Comparison of ENCODE assay signal across 15 mouse cellular contexts in genomic region chr11:36494898-36495548, GRCm38 (mm10).
DNase-seq lines count a peak whose midpoint lies in the region; TF ChIP-seq lines count a peak whose summit lies in the region.
"Had no signal": no experiment of that assay in that cellular context is flagged by ENCODE, and none has a peak within 500 bp of the region (broad histone marks: within the 10 kb centered on the region; RNA-seq: fewer than 3 reads in every experiment).

No protein-coding gene starts in this region.

- H3K4me3 ChIP-seq in layer of hippocampus, adult 2 months: peak overlapping the region; percentile 24; the same call in 1 of the 2 replicates
- H3K4me3 ChIP-seq: heart, embryonic 15.5 days; kidney, embryonic 15.5 days; limb, embryonic 15.5 days; megakaryocyte, embryonic 14.5 days had no signal

- H3K27ac ChIP-seq in layer of hippocampus, adult 2 months: peak overlapping the region; percentile 81
- H3K27ac ChIP-seq: heart, embryonic 15.5 days; kidney, embryonic 15.5 days; limb, embryonic 15.5 days had no signal

- no peak for TF ChIP-seq CTCF in layer of hippocampus, adult 2 months (conservative IDR thresholded peaks at IDR 0.05)

- peak; percentile 12 for DNase-seq in cerebellum, adult 11 months
- no peak for DNase-seq in cerebellum, postnatal 4 days (ENCODE audit: low spot score in 2 of 2)
- DNase-seq in layer of hippocampus, adult 2 months (ENCODE audit: low spot score in 2 of 2): no peak
- DNase-seq in layer of hippocampus, adult 9-10 months (ENCODE audit: low spot score): no peak
- DNase-seq in brain, adult 2 months (ENCODE audit: low read depth, low spot score): peak; percentile 79
- DNase-seq in left cerebral cortex, adult 9 months (ENCODE audit: low spot score in 2 of 2): peak; percentile 26 to 46
- DNase-seq in kidney, adult 8-10 months: no peak
- no peak for DNase-seq in ovary, postnatal 36 days (ENCODE audit: low spot score)
- DNase-seq: forebrain, postnatal 0 days; layer of hippocampus, adult 9-11 months; lung, adult 2 months had no signal

Comparison
In these comparisons a context has a peak if more than half of its experiments do, and no peak if none do; other contexts are left out.
1. DNase-seq: peak in cerebellum, adult 11 months (single experiment), brain, adult 2 months (single experiment) and left cerebral cortex, adult 9 months (2 of 2); none in cerebellum, postnatal 4 days (0 of 2), layer of hippocampus, adult 2 months (0 of 2), layer of hippocampus, adult 9-10 months (single experiment), kidney, adult 8-10 months (0 of 2) and ovary, postnatal 36 days (single experiment).